Mouse (Mus musculus): ENCODE measurements around the gene Vmn2r44. TPM values are rescaled to one million over a fixed set of nuclear protein-coding genes. Genes with fewer than 3 reads are reported as not detected.
"Not testable (repeated sequence)": the region's sequence is repeated elsewhere in the genome, so short reads cannot be mapped to it uniquely, and the experiment has no call there.

Vmn2r44 gene
- not detected in 2 replicates for polyA plus RNA-seq (2014; fragmentation: Nextera tagmentation; extraction: Ambion mirVana)

GRCm38 (mm10) chr7:8383233-8383632 lies at the start of gene Vmn2r44:
Gene Vmn2r44, minus strand, starts transcription at chr7:8383333.
- not testable (repeated sequence) for H3K4me1 ChIP-seq (replicated peaks; ENCODE audit: control insufficient read depth, insufficient read depth, low read length); H3K4me3 ChIP-seq (ENCODE audit: low read depth, low read length); H3K4me2 ChIP-seq; ATAC-seq (replicated peaks; ENCODE audit: low FRiP score); H3K27ac ChIP-seq (ENCODE audit: low read depth, low read length); H3K9ac ChIP-seq (ENCODE audit: low read depth, low read length); H3K36me3 ChIP-seq (ENCODE audit: control insufficient read depth, insufficient read depth, low read length); H3K9me3 ChIP-seq (ENCODE audit: control insufficient read depth, low read length); H3K27me3 ChIP-seq (replicated peaks; ENCODE audit: control insufficient read depth, insufficient read depth, low read length); DNase-seq (ENCODE audit: low spot score)

- not testable (repeated sequence) for H3K36me3 ChIP-seq (ENCODE audit: control insufficient read depth, insufficient read depth, low read length); H3K9me3 ChIP-seq (ENCODE audit: control insufficient read depth, low read length); H3K4me1 ChIP-seq (replicated peaks; ENCODE audit: control insufficient read depth, insufficient read depth, low read length); H3K4me3 ChIP-seq (ENCODE audit: low read depth, low read length); H3K4me2 ChIP-seq; H3K9ac ChIP-seq (ENCODE audit: low read depth, low read length); H3K27ac ChIP-seq (ENCODE audit: low read depth, low read length); DNase-seq (ENCODE audit: low spot score); ATAC-seq (replicated peaks; ENCODE audit: low FRiP score); H3K27me3 ChIP-seq (replicated peaks; ENCODE audit: control insufficient read depth, insufficient read depth, low read length)
- 83% methylated on average over 11 of the region's 11 CpGs for WGBS
These were observed 25.3 kb downstream of the Vmn2r44 start for GRCm38 (mm10) chr7:8357879-8358278.

Other genes with a start within 250 kb of the Vmn2r44 start
- not detected in 2 replicates for gene Vmn2r41, start 221.7 kb downstream of the Vmn2r44 start, polyA plus RNA-seq (2014; fragmentation: Nextera tagmentation; extraction: Ambion mirVana)
- not detected in 2 replicates for gene Vmn2r42, start 183.0 kb downstream of the Vmn2r44 start, polyA plus RNA-seq (2014; fragmentation: Nextera tagmentation; extraction: Ambion mirVana)
- gene Vmn2r43, start 122.7 kb downstream of the Vmn2r44 start, polyA plus RNA-seq (2014; fragmentation: Nextera tagmentation; extraction: Ambion mirVana) = not detected in 2 replicates
- not detected in 2 replicates for gene Vmn2r45, start 105.7 kb upstream of the Vmn2r44 start, polyA plus RNA-seq (2014; fragmentation: Nextera tagmentation; extraction: Ambion mirVana)